Mouse (Mus musculus) ES-Bruce4 (cell line): Measurements from ENCODE around the gene Zbtb18.

Experiments
- CTCF ChIP-seq: IDR thresholded peaks from one replicate; pipeline ENCODE4 v1.8.1; 2011; ENCODE audit warnings: low read depth, low read length
- EP300 ChIP-seq: IDR thresholded peaks from 2 replicates; pipeline ENCODE4 v1.6.1; 2011; ENCODE audit warnings: low read depth, low read length; ENCODE audit not compliant: insufficient read depth
- POLR2A ChIP-seq: IDR thresholded peaks from one replicate; pipeline ENCODE4 v1.8.1; 2011; ENCODE audit warnings: low read length; ENCODE audit not compliant: insufficient read depth

DNA sequence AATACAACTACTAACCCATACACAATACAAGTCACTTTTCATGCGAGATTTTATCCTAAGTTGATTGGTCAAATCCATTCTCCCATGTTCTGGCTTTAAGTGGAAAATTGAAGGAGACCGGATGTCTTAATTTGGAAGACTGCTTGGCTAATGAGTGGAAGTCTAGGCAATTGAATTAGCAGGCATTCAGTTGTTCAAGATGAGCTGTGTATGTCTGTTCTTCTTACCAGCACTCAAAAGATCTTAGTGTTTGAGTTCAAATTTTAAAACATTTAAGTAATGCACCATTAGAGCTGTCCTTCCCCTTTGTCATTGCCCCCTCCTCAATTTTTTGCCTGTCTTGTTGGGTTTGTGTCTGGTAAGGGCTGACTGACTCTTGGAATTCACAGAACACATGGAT, 8.9 kb downstream of the Zbtb18 start:
- TF ChIP-seq CTCF (no peak), POLR2A (no peak), EP300 (no peak)
